Comparison of ENCODE assay signal across 22 mouse cellular contexts in the genomic region with DNA sequence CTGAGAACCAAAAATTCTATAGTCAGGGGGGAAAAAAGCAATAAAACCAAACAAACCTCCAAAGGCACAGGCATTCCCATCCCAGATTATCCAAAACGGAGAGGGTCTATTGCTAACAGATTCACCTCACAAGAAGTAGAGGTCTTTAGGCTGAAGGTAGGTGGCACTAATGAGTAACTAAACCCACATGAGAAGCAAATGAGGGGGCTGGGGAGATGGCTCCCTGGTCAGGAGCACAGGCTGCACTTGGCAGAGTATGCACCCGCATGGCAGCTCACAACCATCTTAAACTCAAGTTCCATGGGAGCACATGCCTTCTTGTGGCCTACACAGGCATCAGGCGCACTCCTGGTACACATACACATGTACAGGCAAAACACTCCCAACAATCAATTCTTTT. TPM values are rescaled to one million over a fixed set of nuclear protein-coding genes. Genes with fewer than 3 reads are reported as not detected.
DNase-seq lines count a peak whose midpoint lies in the region; ATAC-seq and TF ChIP-seq lines count a peak whose summit lies in the region.
"Had no signal": no experiment of that assay in that cellular context is flagged by ENCODE, and none has a peak within 500 bp of the region (broad histone marks: within the 10 kb centered on the region; RNA-seq: fewer than 3 reads in every experiment).

No protein-coding gene starts in this region.

- H3K79me2 ChIP-seq in MEL (ENCODE audit: control insufficient read depth, insufficient read depth, low read length, poor library complexity), result no peaks in the 10 kb centered on the region

- ATAC-seq in liver, postnatal 0 days, result no peak
- no peak for ATAC-seq in liver, embryonic 12.5 days
- peak; percentile 25; the same call in 1 of the 2 replicates for ATAC-seq in granulocyte monocyte progenitor cell, adult 5-6 weeks (replicated peaks; ENCODE audit: poor library complexity, severe bottlenecking)
- no peak for ATAC-seq in forebrain, embryonic 15.5 days (replicated peaks)
- ATAC-seq: forebrain, embryonic 13.5 days; forebrain, postnatal 0 days had no signal

- H3K36me3 ChIP-seq in liver, postnatal 0 days (replicated peaks; ENCODE audit: insufficient read depth, low read length), result no peaks in the 10 kb centered on the region
- H3K36me3 ChIP-seq in liver, embryonic 12.5 days, result no peaks in the 10 kb centered on the region
- no peaks in the 10 kb centered on the region for H3K36me3 ChIP-seq in MEL (ENCODE audit: control insufficient read depth in 1 of 2, insufficient read depth in 2 of 2, low read length in 2 of 2)
- H3K36me3 ChIP-seq in forebrain, embryonic 15.5 days, result no peaks in the 10 kb centered on the region
- H3K36me3 ChIP-seq: forebrain, embryonic 10.5 days; G1E; heart, embryonic 10.5 days; hindbrain, embryonic 12.5 days; hindbrain, embryonic 15.5 days had no signal

- H3K27ac ChIP-seq in liver, postnatal 0 days (ENCODE audit: low read depth), result no peak overlapping the region
- H3K27ac ChIP-seq in liver, embryonic 12.5 days, result no peak overlapping the region
- H3K27ac ChIP-seq in MEL (ENCODE audit: control insufficient read depth, low read depth, low read length), result no peak overlapping the region
- no peak overlapping the region for H3K27ac ChIP-seq in forebrain, embryonic 15.5 days (replicated peaks)
- H3K27ac ChIP-seq: forebrain, embryonic 10.5 days; forebrain, embryonic 13.5 days; heart, adult 2 months; heart, embryonic 10.5 days; hindbrain, embryonic 12.5 days; hindbrain, embryonic 15.5 days had no signal

- DNase-seq in liver, postnatal 0 days, result no peak
- DNase-seq in MEL (ENCODE audit: low read depth, low spot score), result no peak
- no peak for DNase-seq in frontal cortex, postnatal 10 days (ENCODE audit: low spot score in 2 of 2)
- no peak for DNase-seq in thymus, postnatal 25 days
- DNase-seq: adrenal gland, postnatal 10 days; adrenal gland, postnatal 36 days; B cell, adult 2 months; cerebellum, adult 18-20 months; cerebellum, adult 9-10 months; cerebellum, postnatal 14 days; forebrain, postnatal 0 days; gastrocnemius, postnatal 25 days; heart, adult 2 months had no signal

- no peak for TF ChIP-seq POLR2A in MEL (IDR thresholded peaks at IDR 0.05; ENCODE audit: control insufficient read depth in 1 of 2, insufficient read depth in 1 of 2, low read depth in 1 of 2, low read length in 2 of 2, poor library complexity in 1 of 2)

- peak; percentile 5 for TF ChIP-seq RAD21 in MEL (IDR thresholded peaks at IDR 0.05; ENCODE audit: low read depth, low read length)

- WGBS in liver, postnatal 0 days (ENCODE audit: insufficient replicate concordance), result 88% methylated on average over 3 of the region's 3 CpGs
- WGBS in liver, embryonic 12.5 days (ENCODE audit: insufficient replicate concordance), result 75% methylated on average over 3 of the region's 3 CpGs
- WGBS in forebrain, embryonic 15.5 days, result 85% methylated on average over 3 of the region's 3 CpGs

- 0 out of 2 replicates have a peak, but pooled peaks cover 3% of the 10 kb centered on the region for H3K4me1 ChIP-seq in liver, postnatal 0 days (ENCODE audit: insufficient read depth)
- 0 out of 2 replicates have a peak, but pooled peaks cover 8% of the 10 kb centered on the region for H3K4me1 ChIP-seq in liver, embryonic 12.5 days
- no peaks in the 10 kb centered on the region for H3K4me1 ChIP-seq in MEL (ENCODE audit: control insufficient read depth in 1 of 2, insufficient read depth in 2 of 2, low read length in 2 of 2)
- H3K4me1 ChIP-seq in forebrain, embryonic 15.5 days, result no peaks in the 10 kb centered on the region
- H3K4me1 ChIP-seq: forebrain, embryonic 10.5 days; forebrain, embryonic 13.5 days; heart, embryonic 10.5 days; hindbrain, embryonic 12.5 days; hindbrain, embryonic 15.5 days had no signal

- TF ChIP-seq CTCF in liver, postnatal 0 days (IDR thresholded peaks at IDR 0.05; ENCODE audit: low read depth), result peak; percentile 7; the same call in 1 of the 2 replicates
- TF ChIP-seq CTCF in MEL (IDR thresholded peaks at IDR 0.05 in 2 of 3, conservative IDR thresholded peaks at IDR 0.05 in 1 of 3; ENCODE audit: control insufficient read depth in 1 of 3, insufficient read depth in 1 of 3, low read depth in 2 of 3, low read length in 3 of 3, poor library complexity in 1 of 3, severe bottlenecking in 1 of 3), result peak in 1 of 3 experiments; percentile 29; a peak in 2 of 6 replicates

- no peaks in the 10 kb centered on the region for H3K9me3 ChIP-seq in liver, postnatal 0 days (ENCODE audit: low read length)
- no peaks in the 10 kb centered on the region for H3K9me3 ChIP-seq in liver, embryonic 12.5 days (replicated peaks)
- no peaks in the 10 kb centered on the region for H3K9me3 ChIP-seq in MEL (replicated peaks; ENCODE audit: insufficient read depth, low read length)
- no peaks in the 10 kb centered on the region for H3K9me3 ChIP-seq in forebrain, embryonic 15.5 days
- H3K9me3 ChIP-seq: forebrain, embryonic 10.5 days; forebrain, embryonic 13.5 days; G1E; heart, embryonic 10.5 days; hindbrain, embryonic 12.5 days; hindbrain, embryonic 15.5 days had no signal

- no peak overlapping the region for H3K4me3 ChIP-seq in liver, postnatal 0 days (ENCODE audit: low read depth, low read length)
- H3K4me3 ChIP-seq in liver, embryonic 12.5 days, result no peak overlapping the region
- H3K4me3 ChIP-seq in MEL (ENCODE audit: control insufficient read depth in 1 of 2, insufficient read depth in 1 of 2, low read depth in 2 of 2, low read length in 2 of 2), result no peak overlapping the region
- H3K4me3 ChIP-seq in forebrain, embryonic 15.5 days, result no peak overlapping the region
- H3K4me3 ChIP-seq: forebrain, embryonic 10.5 days; forebrain, embryonic 13.5 days; heart, adult 2 months; heart, embryonic 10.5 days; hindbrain, embryonic 12.5 days; hindbrain, embryonic 15.5 days had no signal

- H3K27me3 ChIP-seq in liver, postnatal 0 days (ENCODE audit: insufficient read depth, low read length), result no peaks in the 10 kb centered on the region
- H3K27me3 ChIP-seq in liver, embryonic 12.5 days (replicated peaks), result no peaks in the 10 kb centered on the region
- no peaks in the 10 kb centered on the region for H3K27me3 ChIP-seq in MEL (ENCODE audit: control insufficient read depth in 1 of 2, insufficient read depth in 2 of 2, low read length in 2 of 2)
- H3K27me3 ChIP-seq in forebrain, embryonic 15.5 days, result no peaks in the 10 kb centered on the region
- H3K27me3 ChIP-seq: forebrain, embryonic 13.5 days; hindbrain, embryonic 12.5 days; hindbrain, embryonic 15.5 days had no signal

- H3K4me2 ChIP-seq in liver, postnatal 0 days (ENCODE audit: low read depth, low read length), result no peak overlapping the region
- H3K4me2 ChIP-seq in liver, embryonic 12.5 days, result no peak overlapping the region
- no peak overlapping the region for H3K4me2 ChIP-seq in forebrain, embryonic 15.5 days (replicated peaks)
- H3K4me2 ChIP-seq: forebrain, embryonic 13.5 days; hindbrain, embryonic 12.5 days; hindbrain, embryonic 15.5 days had no signal

- no peak overlapping the region for H3K9ac ChIP-seq in liver, postnatal 0 days (replicated peaks)
- H3K9ac ChIP-seq in liver, embryonic 12.5 days, result no peak overlapping the region
- H3K9ac ChIP-seq in MEL (ENCODE audit: control insufficient read depth, low read depth, low read length, poor library complexity, severe bottlenecking), result no peak overlapping the region
- H3K9ac ChIP-seq in forebrain, embryonic 15.5 days (replicated peaks), result no peak overlapping the region
- H3K9ac ChIP-seq: forebrain, embryonic 13.5 days; forebrain, postnatal 0 days; hindbrain, embryonic 12.5 days; hindbrain, embryonic 15.5 days had no signal

- no peak for TF ChIP-seq EP300 in liver, postnatal 0 days (IDR thresholded peaks at IDR 0.05; ENCODE audit: low read depth)
- no peak for TF ChIP-seq EP300 in MEL (IDR thresholded peaks at IDR 0.05; ENCODE audit: low read depth in 1 of 2, low read length in 2 of 2)

TF ChIP-seq in MEL, 35 proteins besides CTCF, POLR2A, EP300 and RAD21:
- TF ChIP-seq SMC3 (IDR thresholded peaks at IDR 0.05; ENCODE audit: low read depth, low read length), result peak; percentile 23; the same call in 1 of the 2 replicates
- TF ChIP-seq HCFC1 (IDR thresholded peaks at IDR 0.05; ENCODE audit: low read depth, low read length), result no peak

RNA-seq across cellular contexts. Expression of gene Soat1, which starts 7.7 kb away (rescaled TPM):
- polyA plus RNA-seq in liver, postnatal 0 days (2015; fragmentation: Nextera tagmentation; extraction: Ambion mirVana), result 42.5 and 43.9 TPM in 2 replicates
- 19.5 and 24.3 TPM in 2 replicates for polyA plus RNA-seq in liver, embryonic 12.5 days (2016; fragmentation: Nextera tagmentation; extraction: Ambion mirVana)
- 2.7 and 7.7 TPM in 2 replicates for total RNA-seq in MEL (2012; rRNA removed)
- polyA plus RNA-seq in MEL (2012; ENCODE audit: insufficient read depth in 1 of 2, insufficient read length in 2 of 2, low read depth in 1 of 2, low replicate concordance in 2 of 2, missing spikeins in 1 of 2), result 10 to 100 TPM in 1 of 2 experiments, not detected in 1; 10.5 TPM
- 86.0 and 109 TPM in 2 replicates for total RNA-seq in granulocyte monocyte progenitor cell, adult 5-6 weeks (2014; fragmentation: Nextera tagmentation)
- total RNA-seq in granulocyte monocyte progenitor cell, adult 5-6 weeks (2017), result 109 and 119 TPM in 2 replicates
- polyA plus RNA-seq in forebrain, embryonic 15.5 days (2015; fragmentation: Nextera tagmentation; extraction: Ambion mirVana), result 12.4 and 12.6 TPM in 2 replicates

RNA-seq across cellular contexts. Expression of gene Gm10031, which starts 42.0 kb away (rescaled TPM):
- polyA plus RNA-seq in liver, postnatal 0 days (2015; fragmentation: Nextera tagmentation; extraction: Ambion mirVana), result 0.14 and 0.29 TPM in 2 replicates
- 0.18 and 0.29 TPM in 2 replicates for polyA plus RNA-seq in liver, embryonic 12.5 days (2016; fragmentation: Nextera tagmentation; extraction: Ambion mirVana)
- total RNA-seq in MEL (2012; rRNA removed), result 12.5 and 15.8 TPM in 2 replicates
- 10 to 100 TPM in 1 of 2 experiments, not detected in 1; 10.6 TPM for polyA plus RNA-seq in MEL (2012; ENCODE audit: insufficient read depth in 1 of 2, insufficient read length in 2 of 2, low read depth in 1 of 2, low replicate concordance in 2 of 2, missing spikeins in 1 of 2)
- total RNA-seq in granulocyte monocyte progenitor cell, adult 5-6 weeks (2014; fragmentation: Nextera tagmentation), result 1.8 and 5.8 TPM in 2 replicates
- total RNA-seq in granulocyte monocyte progenitor cell, adult 5-6 weeks (2017), result 11.7 and 14.4 TPM in 2 replicates
- 0.57 and 0.71 TPM in 2 replicates for polyA plus RNA-seq in forebrain, embryonic 15.5 days (2015; fragmentation: Nextera tagmentation; extraction: Ambion mirVana)
